Mouse (Mus musculus) layer of hippocampus, adult 18-20 months (tissue): ENCODE results near the gene Phlda1. TPM values are rescaled to one million over a fixed set of nuclear protein-coding genes. Genes with fewer than 3 reads are reported as not detected.

ENCODE experiments used
- DNase-seq, 2 experiments: peaks; one replicate each; pipeline ENCODE4 v3.0.0; 2022; ENCODE audit warnings: low spot score in 2 of 2
- total RNA-seq, 2 experiments: library from RNA; stranded (reverse); gene quantifications; 2 replicates each; pipeline ENCODE4 v1.2.3; 2021

Gene Phlda1
- total RNA-seq, 2 experiments from 2014 or later, result 16.7 to 20.5 TPM

DNA sequence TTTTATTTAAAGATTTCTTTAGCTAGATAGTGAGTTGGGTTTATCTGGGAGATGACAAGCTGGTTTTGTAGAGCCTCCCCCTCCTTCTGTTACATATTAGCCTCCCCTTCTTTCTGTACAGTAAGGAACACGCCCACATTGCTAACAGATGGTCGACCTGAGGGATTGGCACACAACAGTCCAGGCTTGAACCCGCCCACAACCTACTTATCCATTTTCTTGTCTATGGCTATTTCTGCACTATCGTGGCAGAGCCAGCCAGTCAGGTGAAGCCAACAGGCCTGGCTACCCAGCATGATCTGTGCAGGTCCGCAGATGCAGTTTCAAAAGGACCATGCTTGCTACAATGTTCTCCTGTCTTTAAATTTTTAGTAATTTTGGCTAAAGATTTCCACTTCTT lies 21.0 kb downstream of the Phlda1 start:
- peak in 1 of 2 experiments; percentile 54 for DNase-seq

DNA sequence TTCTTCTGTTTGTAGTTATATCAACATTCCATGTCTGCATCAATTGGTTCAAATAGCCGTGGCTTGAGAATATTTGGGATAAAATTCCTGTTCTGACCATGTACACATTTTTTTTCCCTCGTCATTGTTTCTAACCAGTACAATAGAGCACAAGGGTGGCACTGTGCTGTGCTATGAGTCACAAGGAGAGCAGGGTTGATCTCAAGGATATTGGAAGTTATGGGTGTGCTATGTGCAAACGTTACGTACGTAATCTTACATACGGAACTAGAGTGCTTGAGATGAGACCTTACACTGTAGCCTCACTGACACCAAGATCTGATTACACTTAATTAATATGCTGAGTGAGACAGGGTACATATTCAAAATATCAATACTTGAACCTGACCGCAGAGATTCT lies 21.5 kb downstream of the Phlda1 start:
- DNase-seq, result no peak

DNA sequence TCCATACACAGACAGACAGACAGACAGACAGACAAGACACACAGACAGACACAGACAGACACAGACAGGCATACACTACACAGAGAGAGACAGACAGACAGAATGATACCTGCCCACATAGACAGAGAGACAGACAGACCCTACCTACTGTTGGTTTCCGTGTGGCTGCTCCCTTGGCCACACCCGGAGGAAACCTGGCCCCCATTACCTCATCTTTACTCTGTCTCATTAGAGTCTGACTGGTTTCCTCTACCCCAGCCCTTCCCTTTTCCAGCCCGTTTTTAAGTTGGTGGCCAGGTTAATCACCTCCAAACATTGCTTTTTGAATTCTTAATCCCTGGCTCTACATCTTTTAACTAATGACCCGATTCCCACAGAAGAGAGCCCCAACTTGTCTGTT lies 22.2 kb downstream of the Phlda1 start:
- no peak for DNase-seq

DNA sequence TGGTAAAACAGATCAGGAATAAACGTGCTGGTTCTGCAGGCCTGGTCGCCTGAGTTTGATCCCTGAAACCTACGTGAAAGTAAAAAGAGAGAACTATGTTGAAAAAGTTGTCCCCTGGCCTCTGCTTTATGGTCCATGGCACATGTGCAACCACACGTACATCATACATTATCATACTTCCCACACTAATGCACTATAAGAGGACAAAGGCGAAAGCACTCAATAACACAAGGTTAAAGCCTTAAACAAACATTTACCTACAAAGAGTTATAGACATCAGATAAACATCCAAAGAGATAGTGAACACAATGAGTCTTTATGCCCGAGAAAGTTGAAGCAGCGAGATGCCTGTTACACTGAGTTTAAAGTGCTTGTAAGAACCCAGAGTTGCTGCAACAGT lies 24.3 kb downstream of the Phlda1 start:
- no peak for DNase-seq

DNA sequence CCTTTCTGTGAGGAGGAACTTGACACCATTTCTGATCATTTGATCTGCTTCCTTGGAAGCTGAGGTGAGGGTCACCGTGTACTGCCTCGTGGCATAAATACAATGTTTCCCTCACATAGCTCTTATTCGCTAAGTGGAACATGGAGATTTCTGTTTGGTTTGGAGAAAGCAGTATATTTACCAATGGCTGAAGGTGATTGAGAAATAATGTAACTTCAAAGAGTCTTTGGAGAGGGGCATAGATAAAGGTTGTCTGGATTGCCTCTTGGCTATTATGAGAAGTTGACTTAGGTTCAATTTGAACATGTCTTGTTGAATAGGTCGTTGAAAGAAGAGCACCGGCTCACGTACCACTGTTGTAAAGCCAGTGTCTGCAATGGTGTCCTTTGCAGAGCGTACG lies 28.6 kb downstream of the Phlda1 start:
- DNase-seq, result no peak

DNA sequence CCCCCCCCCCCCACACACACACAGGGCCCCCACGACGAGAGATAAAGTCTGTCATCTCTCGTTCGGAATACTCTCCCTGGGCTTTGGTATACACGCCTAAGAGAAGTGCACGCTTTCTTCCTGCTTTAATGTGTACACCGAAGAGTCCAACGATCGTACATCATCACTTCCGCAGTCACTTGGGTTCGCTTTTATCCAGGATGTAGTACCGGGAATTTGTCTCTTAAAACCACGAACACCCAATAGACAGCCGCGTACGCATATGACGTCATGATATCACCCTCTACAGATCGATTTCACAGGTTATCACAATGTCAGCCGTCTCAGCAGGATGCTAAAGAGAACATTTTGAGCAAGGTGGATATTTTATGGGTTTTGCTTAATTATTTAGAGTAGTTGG lies 31.3 kb downstream of the Phlda1 start:
- no peak for DNase-seq

DNA sequence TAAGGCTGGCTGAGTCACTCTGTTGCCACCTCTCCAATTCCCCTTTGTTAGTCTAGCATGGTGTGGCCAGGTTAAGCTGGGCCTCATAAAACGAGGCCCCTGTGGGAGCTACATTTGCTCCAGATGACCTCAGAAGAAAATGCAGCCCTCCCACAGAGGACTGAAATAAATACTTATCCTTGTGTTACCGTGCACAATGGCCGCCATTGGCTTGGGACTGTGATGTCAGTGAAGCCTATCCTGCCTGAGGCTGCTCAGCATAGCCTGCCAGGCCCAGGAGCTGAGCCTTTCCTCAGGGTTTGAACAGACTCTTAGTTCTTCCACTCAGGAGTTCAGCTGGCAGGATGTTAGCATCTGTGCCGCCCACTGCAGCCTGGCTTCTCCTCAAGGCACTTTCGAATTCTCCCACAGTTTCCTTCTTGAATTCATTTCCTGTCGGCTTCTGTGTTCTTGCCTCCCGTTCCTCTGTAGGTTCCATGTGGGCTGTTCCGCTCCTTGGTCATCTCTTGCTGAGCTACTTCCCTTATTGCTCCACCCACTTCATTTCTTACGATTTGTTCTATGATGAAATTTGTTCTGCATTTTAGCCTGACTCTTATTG lies 33.7 kb downstream of the Phlda1 start:
- peak; percentile 35 to 57 for DNase-seq

DNA sequence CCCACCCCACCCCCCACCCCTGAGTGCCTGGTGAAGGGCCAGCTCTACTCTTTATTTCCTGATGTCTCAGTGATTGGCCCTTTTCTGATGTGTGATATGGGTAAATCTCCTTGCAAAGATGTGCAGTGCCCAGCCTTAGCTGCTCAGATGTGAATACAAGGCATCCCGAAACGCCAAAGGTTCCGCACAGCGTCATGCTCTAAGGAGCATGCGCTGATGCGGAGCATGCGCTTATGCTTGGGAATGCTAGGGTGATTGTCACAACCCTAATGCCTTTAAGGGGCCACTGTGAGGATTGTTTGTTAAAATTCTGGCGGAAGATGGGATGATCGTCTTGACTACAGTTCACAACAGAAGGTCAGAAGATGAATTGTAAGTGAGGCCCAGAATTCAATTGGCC lies 34.6 kb downstream of the Phlda1 start:
- no peak for DNase-seq

DNA sequence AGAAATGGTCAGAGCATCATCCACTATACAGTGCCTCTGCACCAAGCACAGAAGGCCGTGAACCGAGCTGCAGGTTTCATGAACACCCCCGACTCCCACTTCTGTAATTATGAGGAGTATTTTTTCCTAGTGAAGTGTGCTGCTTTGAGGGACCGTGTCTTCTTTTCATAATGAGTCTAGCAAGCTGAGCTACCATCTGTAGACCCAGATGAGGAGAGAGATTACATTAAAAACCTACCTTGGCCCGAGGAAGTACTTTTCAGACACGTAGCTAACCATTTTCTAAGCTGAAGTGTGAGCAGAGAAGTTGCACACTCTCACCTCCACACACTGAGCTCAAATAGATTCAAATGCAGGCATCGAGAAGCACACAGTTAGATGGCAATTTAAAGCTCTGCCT lies 37.0 kb downstream of the Phlda1 start:
- peak in 1 of 2 experiments; percentile 55 for DNase-seq

DNA sequence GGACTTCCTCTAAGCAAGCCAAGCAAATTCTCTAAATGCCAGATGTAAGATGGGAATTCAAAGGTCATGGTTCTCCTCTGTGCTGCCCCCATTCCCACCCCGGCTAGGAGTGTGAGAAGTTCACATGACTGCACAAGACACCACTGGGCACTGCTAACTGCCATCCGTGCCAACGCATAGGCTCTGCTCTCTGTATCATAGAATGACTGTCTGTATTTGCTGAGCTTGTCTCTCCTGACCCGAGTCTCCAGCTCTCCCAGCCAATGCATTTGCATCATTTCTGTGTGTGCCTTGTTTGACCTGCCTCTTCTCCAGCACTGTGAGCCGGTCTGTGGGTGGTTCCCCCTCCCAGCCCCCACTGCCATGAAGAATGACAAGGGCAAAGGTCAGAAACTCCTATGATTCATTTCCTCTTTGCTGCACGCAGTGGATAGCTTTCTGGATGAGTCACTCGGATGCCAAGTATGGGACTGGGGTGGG lies 37.7 kb downstream of the Phlda1 start:
- DNase-seq, result no peak

DNA sequence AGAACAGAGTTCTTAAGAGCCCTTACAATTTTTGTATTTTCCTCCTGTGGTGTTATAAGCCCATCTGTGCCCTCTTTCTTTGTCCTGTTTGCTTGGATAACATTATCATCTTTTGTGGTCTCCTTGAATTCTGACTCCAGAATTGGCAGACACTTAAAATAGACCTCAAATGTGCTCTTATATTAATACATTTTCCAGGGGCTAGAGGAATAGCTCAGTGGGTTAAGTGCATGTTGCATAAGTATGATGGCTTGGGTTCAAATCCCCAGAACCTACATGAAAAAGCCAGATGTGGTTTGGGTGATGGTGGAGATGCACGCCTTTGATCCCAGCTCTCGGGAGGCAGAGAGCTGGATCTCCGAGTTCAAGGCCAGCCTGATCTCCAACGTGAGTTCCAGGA lies 38.2 kb downstream of the Phlda1 start:
- DNase-seq, result no peak

DNA sequence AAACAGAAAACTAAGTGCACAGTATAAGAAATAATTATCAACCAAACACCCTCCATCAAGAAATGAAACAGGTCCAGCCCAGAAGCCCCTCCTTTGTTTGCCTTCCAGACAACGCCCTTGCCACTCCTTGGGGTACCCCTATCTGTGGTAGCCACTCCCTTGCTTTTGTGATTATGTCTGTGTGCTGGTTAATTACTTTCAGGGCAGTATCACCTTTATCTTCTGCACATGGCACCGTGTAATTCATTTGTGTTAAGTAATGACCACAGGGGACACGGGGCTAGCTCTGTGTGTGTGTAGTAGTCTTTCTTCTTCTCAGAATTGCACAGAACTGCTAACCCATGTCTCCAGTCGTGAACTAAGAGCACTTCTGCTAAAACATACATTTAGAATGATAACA lies 39.6 kb downstream of the Phlda1 start:
- DNase-seq, result no peak

DNA sequence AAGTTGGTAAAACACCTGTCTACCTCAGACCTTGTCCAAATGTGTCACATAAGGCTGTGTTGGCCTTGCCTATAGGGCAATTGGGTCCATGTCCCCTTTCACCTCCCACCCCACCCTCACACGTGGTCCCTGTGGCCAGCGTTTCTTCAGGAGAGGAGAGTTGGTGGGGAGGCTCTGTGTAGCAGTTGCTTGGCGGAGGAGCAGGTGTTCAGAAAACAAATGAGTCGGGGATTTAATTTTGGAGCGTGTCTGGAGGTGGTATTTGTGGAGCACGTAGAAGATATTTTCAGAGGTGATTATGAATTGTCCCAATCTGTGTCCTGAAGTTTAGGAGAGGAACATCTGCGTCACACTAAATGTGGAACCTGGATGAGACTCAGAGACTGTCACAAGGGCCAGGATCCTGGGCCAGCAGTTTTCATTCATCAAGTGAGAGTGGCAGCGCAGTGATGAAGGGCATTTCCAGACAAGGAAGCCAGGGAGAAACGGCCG lies 41.8 kb downstream of the Phlda1 start:
- DNase-seq, result peak in 1 of 2 experiments; percentile 13

DNA sequence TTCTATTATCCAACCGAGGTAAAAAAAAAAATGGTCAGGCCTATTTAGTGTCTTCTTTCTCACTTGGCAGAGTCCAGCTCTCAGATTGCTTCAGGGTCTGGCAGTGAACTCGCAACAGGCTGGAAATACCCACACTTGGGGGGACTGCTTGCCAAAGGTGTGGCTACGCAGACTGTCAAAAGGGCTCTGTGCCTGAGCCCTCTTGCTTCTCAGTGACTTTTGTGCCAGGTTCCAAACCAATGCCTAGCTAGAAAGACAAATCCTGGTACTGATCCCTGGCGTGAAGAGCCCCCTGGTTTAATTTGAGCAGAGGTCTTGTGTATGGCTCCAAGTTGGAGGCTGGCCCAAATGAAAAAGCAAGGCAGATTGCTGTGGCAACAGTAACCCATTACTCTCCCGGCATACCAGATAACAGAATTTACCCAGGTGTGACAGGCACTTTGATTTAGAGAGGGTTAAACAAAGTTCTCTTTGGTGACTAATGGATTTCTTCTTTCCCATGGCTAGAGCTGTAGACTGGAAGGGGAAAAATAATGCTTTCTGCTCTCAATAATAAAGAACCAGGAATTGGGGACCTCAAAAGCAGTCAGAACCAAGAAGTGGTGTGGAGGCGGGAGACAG lies 44.1 kb downstream of the Phlda1 start:
- DNase-seq, result no peak

DNA sequence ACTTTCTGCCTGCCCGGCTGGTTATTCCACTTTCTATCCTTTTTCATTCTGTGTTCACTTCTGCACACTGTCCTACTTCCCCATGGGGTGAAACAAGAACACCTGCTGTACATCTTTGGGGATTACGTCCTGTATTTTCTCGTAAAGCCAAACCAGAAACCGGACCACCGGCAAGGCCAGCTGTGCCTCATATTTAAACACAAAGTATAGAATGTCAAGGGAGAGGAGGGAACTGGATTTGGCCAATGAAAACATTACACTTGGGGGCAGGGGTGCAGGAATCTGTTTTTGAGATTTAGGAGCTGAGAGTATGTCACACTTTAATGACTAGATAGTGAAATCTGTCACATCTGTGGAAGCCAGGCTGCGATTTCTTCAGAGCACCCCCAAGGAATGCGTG lies 47.6 kb downstream of the Phlda1 start:
- no peak for DNase-seq

DNA sequence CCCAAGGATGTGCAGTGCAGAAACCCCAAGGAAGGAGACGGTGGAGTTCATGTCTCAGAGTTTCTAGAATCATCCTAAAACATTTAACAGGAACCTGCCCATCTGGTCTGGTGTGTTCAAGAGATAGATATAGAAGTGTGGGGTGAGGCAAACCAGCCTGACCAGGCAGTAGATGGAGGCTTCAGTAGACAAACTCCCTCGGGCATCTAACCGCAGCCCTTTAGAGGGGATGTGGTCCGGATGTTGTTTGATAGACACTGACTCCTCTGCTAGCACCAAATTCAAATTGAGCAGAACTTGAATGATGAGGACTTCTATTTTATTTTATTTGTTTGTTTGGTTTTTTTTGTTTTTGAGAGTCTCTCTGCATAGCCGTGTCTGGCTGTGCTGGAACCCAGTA lies 48.6 kb downstream of the Phlda1 start:
- no peak for DNase-seq

DNA sequence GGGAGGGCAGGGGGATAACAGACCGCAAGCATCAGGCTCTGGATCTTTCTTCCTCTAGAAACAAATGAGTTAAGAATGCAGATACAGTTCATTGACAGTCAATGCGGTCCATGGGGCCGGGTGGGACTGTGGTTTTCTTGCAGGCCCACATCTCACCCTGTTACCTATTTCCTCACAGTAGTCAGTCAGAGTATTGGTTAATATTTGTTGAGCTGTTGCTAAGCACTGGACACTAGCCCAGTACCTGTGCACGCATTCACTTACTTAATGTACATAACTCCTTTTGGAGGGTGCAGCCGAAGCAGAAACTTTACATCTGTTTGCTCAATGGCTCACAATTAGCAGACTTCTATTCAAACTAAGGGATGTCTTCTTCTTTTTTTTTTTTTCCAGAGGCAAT lies 52.1 kb downstream of the Phlda1 start:
- DNase-seq, result no peak

Other genes with a start within 250 kb of the Phlda1 start
- gene Bbs10, start 207.6 kb upstream of the Phlda1 start, total RNA-seq, result 1 to 10 TPM; 5.7 to 6.0 TPM
- gene Nap1l1, start 33.1 kb upstream of the Phlda1 start, total RNA-seq, result 100 to 1,000 TPM; 154 to 161 TPM